Mouse (Mus musculus) liver, adult 2 months (tissue): ENCODE measurements around the gene Smyd1.

Source experiments
- CTCF ChIP-seq: fragments of 200-500 bp; IDR thresholded peaks from 2 replicates; pipeline ENCODE4 v1.5.1; 2011; ENCODE audit warnings: low read depth, low read length, control low read depth
- POLR2A ChIP-seq: fragments of 200-500 bp; IDR thresholded peaks from 2 replicates; pipeline ENCODE4 v1.6.1; 2011; ENCODE audit warnings: low read length, control low read depth; ENCODE audit not compliant: insufficient read depth; ENCODE audit errors: extremely low read depth

GRCm38 (mm10) chr6:71201925-71202324 lies 120.1 kb downstream of the Smyd1 start:
- TF ChIP-seq CTCF (no peak), POLR2A (peak; percentile 74; the same call in 1 of the 2 replicates)
